ENCODE assay signal across 8 mouse cellular contexts in genomic region chr9:48723511-48724304, GRCm38 (mm10).
A peak's percentile ranks its signal among the peaks of the same experiment; 100 is the strongest.
DNase-seq lines count a peak whose midpoint lies in the region; ATAC-seq and TF ChIP-seq lines count a peak whose summit lies in the region.

No protein-coding gene starts in this region.

- DNase-seq in hindbrain, embryonic 14.5 days (ENCODE audit: low spot score), result no peak
- peak; percentile 31 for DNase-seq in c-Kit-positive CD71-negative TER-119-negative erythroid progenitor cells, embryonic 14.5 days (ENCODE audit: low read depth)
- peak; percentile 39 to 65 for DNase-seq in left cerebral cortex, adult 2 months (ENCODE audit: extremely low spot score in 1 of 2, low spot score in 2 of 2)
- peak; percentile 73 to 89 for DNase-seq in lung, postnatal 4 days
- DNase-seq in embryo, embryonic 11 days, result no peak
- no peak for DNase-seq in thymus, postnatal 10 days (ENCODE audit: low spot score in 2 of 2)

- no peaks in the 10 kb centered on the region for H3K9me3 ChIP-seq in hindbrain, embryonic 16.5 days (ENCODE audit: control insufficient read depth, low read length)
- no peaks in the 10 kb centered on the region for H3K9me3 ChIP-seq in hindbrain, embryonic 14.5 days (ENCODE audit: control insufficient read depth, low read length)
- no peaks in the 10 kb centered on the region for H3K9me3 ChIP-seq in heart, embryonic 16.5 days (replicated peaks; ENCODE audit: control insufficient read depth, low read length)

- H3K27me3 ChIP-seq in hindbrain, embryonic 16.5 days (replicated peaks; ENCODE audit: control insufficient read depth, insufficient read depth, low read length), result no peaks in the 10 kb centered on the region
- H3K27me3 ChIP-seq in hindbrain, embryonic 14.5 days (ENCODE audit: control insufficient read depth, insufficient read depth, low read length), result no peaks in the 10 kb centered on the region; the same call in 1 of the 2 replicates
- no peaks in the 10 kb centered on the region for H3K27me3 ChIP-seq in heart, embryonic 16.5 days (ENCODE audit: control insufficient read depth, insufficient read depth, low read length)

- no peaks in the 10 kb centered on the region for H3K36me3 ChIP-seq in hindbrain, embryonic 16.5 days (ENCODE audit: control insufficient read depth, insufficient read depth, low read length)
- no peaks in the 10 kb centered on the region for H3K36me3 ChIP-seq in hindbrain, embryonic 14.5 days (replicated peaks; ENCODE audit: control insufficient read depth, insufficient read depth)
- H3K36me3 ChIP-seq in heart, embryonic 16.5 days (ENCODE audit: control insufficient read depth, insufficient read depth), result no peaks in the 10 kb centered on the region

- H3K4me2 ChIP-seq in hindbrain, embryonic 16.5 days (ENCODE audit: low read length), result no peak overlapping the region
- no peak overlapping the region for H3K4me2 ChIP-seq in hindbrain, embryonic 14.5 days (replicated peaks)
- peak overlapping the region; percentile 31 for H3K4me2 ChIP-seq in heart, embryonic 16.5 days (ENCODE audit: low read depth, low read length)

- intact Hi-C loops in left cerebral cortex, adult 2 months (cut with DNase I), result loop anchor here (1.0 to 5.0 kb wide), 3 partner anchors 14 to 76 kb away; no protein-coding TSS in a partner anchor

- no peak overlapping the region for H3K4me3 ChIP-seq in hindbrain, embryonic 16.5 days (ENCODE audit: low read length)
- H3K4me3 ChIP-seq in hindbrain, embryonic 14.5 days (replicated peaks; ENCODE audit: low read length), result no peak overlapping the region
- H3K4me3 ChIP-seq in heart, embryonic 16.5 days (ENCODE audit: low read length), result no peak overlapping the region
- H3K4me3 ChIP-seq in left cerebral cortex, adult 2 months, result no peak overlapping the region

- no peak for TF ChIP-seq CTCF in left cerebral cortex, adult 2 months (IDR thresholded peaks at IDR 0.05)

- 0 out of 2 replicates have a peak overlapping the region, but pooled peaks have one; percentile 7 for H3K27ac ChIP-seq in hindbrain, embryonic 16.5 days (ENCODE audit: low read depth, low read length)
- no peak overlapping the region for H3K27ac ChIP-seq in hindbrain, embryonic 14.5 days
- H3K27ac ChIP-seq in heart, embryonic 16.5 days (ENCODE audit: low read length), result peak overlapping the region; percentile 95
- peak overlapping the region; percentile 95 for H3K27ac ChIP-seq in left cerebral cortex, adult 2 months

- 67% methylated on average over 10 of the region's 10 CpGs for WGBS in hindbrain, embryonic 16.5 days
- WGBS in hindbrain, embryonic 14.5 days, result 64% methylated on average over 10 of the region's 10 CpGs
- WGBS in heart, embryonic 16.5 days, result 13% methylated on average over 10 of the region's 10 CpGs

- no peak overlapping the region for H3K9ac ChIP-seq in hindbrain, embryonic 16.5 days (ENCODE audit: low read depth, low read length)
- no peak overlapping the region for H3K9ac ChIP-seq in hindbrain, embryonic 14.5 days
- peak overlapping the region; percentile 57 for H3K9ac ChIP-seq in heart, embryonic 16.5 days (ENCODE audit: low read length)

- no peak for ATAC-seq in hindbrain, embryonic 16.5 days
- ATAC-seq in hindbrain, embryonic 14.5 days (ENCODE audit: low FRiP score), result no peak
- peak; percentile 94 for ATAC-seq in heart, embryonic 16.5 days (replicated peaks; ENCODE audit: extremely low read depth, insufficient read depth, low FRiP score)

- H3K4me1 ChIP-seq in hindbrain, embryonic 16.5 days (ENCODE audit: control insufficient read depth, insufficient read depth, low read depth, low read length), result peaks cover 3% of the 10 kb centered on the region; the same call in 1 of the 2 replicates
- H3K4me1 ChIP-seq in hindbrain, embryonic 14.5 days (replicated peaks; ENCODE audit: control insufficient read depth, insufficient read depth, low read length), result peaks cover 9% of the 10 kb centered on the region; the same call in 1 of the 2 replicates
- peaks cover 44% of the 10 kb centered on the region for H3K4me1 ChIP-seq in heart, embryonic 16.5 days (ENCODE audit: control insufficient read depth, insufficient read depth, low read length)

Comparison
In these comparisons a context has a peak if more than half of its experiments do, and no peak if none do; other contexts are left out.
1. DNase-seq: peak in c-Kit-positive CD71-negative TER-119-negative erythroid progenitor cells, embryonic 14.5 days (single experiment), left cerebral cortex, adult 2 months (2 of 2) and lung, postnatal 4 days (2 of 2); none in hindbrain, embryonic 14.5 days (single experiment), embryo, embryonic 11 days (single experiment) and thymus, postnatal 10 days (0 of 2).